10 mouse cellular contexts compared by ENCODE assay signal in genomic region chr7:74459277-74459676, GRCm38 (mm10).
DNase-seq lines count a peak whose midpoint lies in the region; ATAC-seq and TF ChIP-seq lines count a peak whose summit lies in the region.
"Had no signal": no experiment of that assay in that cellular context is flagged by ENCODE, and none has a peak within 500 bp of the region (broad histone marks: within the 10 kb centered on the region; RNA-seq: fewer than 3 reads in every experiment).

No protein-coding gene starts in this region.

- 58% methylated on average over 5 of the region's 5 CpGs for WGBS in heart, embryonic 14.5 days
- 86% methylated on average over 5 of the region's 5 CpGs for WGBS in hindbrain, postnatal 0 days

- TF ChIP-seq CTCF in hindbrain, postnatal 0 days (IDR thresholded peaks at IDR 0.05; ENCODE audit: low read depth), result no peak

- H3K4me3 ChIP-seq in heart, embryonic 14.5 days (ENCODE audit: control insufficient read depth in 1 of 2, insufficient read depth in 1 of 2, low read depth in 1 of 2, low read length in 2 of 2), result no peak overlapping the region
- no peak overlapping the region for H3K4me3 ChIP-seq in hindbrain, postnatal 0 days (ENCODE audit: low read length)
- H3K4me3 ChIP-seq: limb, embryonic 13.5 days had no signal

- H3K9ac ChIP-seq in heart, embryonic 14.5 days (ENCODE audit: low read length), result no peak overlapping the region
- no peak overlapping the region for H3K9ac ChIP-seq in hindbrain, postnatal 0 days (replicated peaks; ENCODE audit: low read length)
- H3K9ac ChIP-seq: limb, embryonic 13.5 days had no signal

- DNase-seq in embryo, embryonic 10.5 days (ENCODE audit: low spot score), result peak; percentile 19
- DNase-seq in embryo, embryonic 10 days (ENCODE audit: low spot score), result no peak
- DNase-seq in 3T3-L1 (ENCODE audit: low read depth, low spot score), result peak; percentile 54
- peak; percentile 54 for DNase-seq in kidney, postnatal 14 days
- DNase-seq in urinary bladder, postnatal 25 days (ENCODE audit: low spot score), result no peak
- DNase-seq in layer of hippocampus, adult 18-20 months (ENCODE audit: low spot score in 2 of 2), result no peak
- DNase-seq in hindbrain, postnatal 0 days (ENCODE audit: low spot score), result no peak
- DNase-seq: midbrain, embryonic 14.5 days had no signal

- no peak overlapping the region for H3K4me2 ChIP-seq in heart, embryonic 14.5 days (ENCODE audit: low read length)
- H3K4me2 ChIP-seq in hindbrain, postnatal 0 days (ENCODE audit: low read depth, low read length), result no peak overlapping the region
- H3K4me2 ChIP-seq: limb, embryonic 13.5 days had no signal

- no peaks in the 10 kb centered on the region for H3K27me3 ChIP-seq in heart, embryonic 14.5 days (ENCODE audit: control insufficient read depth, insufficient read depth, low read length)
- no peaks in the 10 kb centered on the region for H3K27me3 ChIP-seq in hindbrain, postnatal 0 days (ENCODE audit: insufficient read depth, low read length)
- H3K27me3 ChIP-seq: limb, embryonic 13.5 days had no signal

- no peaks in the 10 kb centered on the region for H3K36me3 ChIP-seq in heart, embryonic 14.5 days (ENCODE audit: control insufficient read depth, insufficient read depth, low read length)
- no peaks in the 10 kb centered on the region for H3K36me3 ChIP-seq in hindbrain, postnatal 0 days (ENCODE audit: insufficient read depth, low read length)
- H3K36me3 ChIP-seq: limb, embryonic 13.5 days had no signal

- peak overlapping the region; percentile 31 to 55 for H3K27ac ChIP-seq in heart, embryonic 14.5 days (replicated peaks in 1 of 2; ENCODE audit: control insufficient read depth in 1 of 2, insufficient read depth in 1 of 2, low read depth in 2 of 2, low read length in 2 of 2)
- no peak overlapping the region for H3K27ac ChIP-seq in hindbrain, postnatal 0 days
- H3K27ac ChIP-seq: limb, embryonic 13.5 days had no signal

- 0 out of 2 replicates have a peak, but pooled peaks have one; percentile 31 for ATAC-seq in heart, embryonic 14.5 days (ENCODE audit: insufficient number of reproducible peaks, insufficient read depth, low FRiP score, low read depth)
- ATAC-seq in hindbrain, postnatal 0 days, result no peak

- H3K9me3 ChIP-seq in heart, embryonic 14.5 days (ENCODE audit: control insufficient read depth, low read length), result no peaks in the 10 kb centered on the region
- no peaks in the 10 kb centered on the region for H3K9me3 ChIP-seq in hindbrain, postnatal 0 days (ENCODE audit: low read length)
- H3K9me3 ChIP-seq: limb, embryonic 13.5 days had no signal

- peaks cover 16 to 38% of the 10 kb centered on the region in 2 experiments for H3K4me1 ChIP-seq in heart, embryonic 14.5 days (ENCODE audit: control insufficient read depth in 2 of 2, insufficient read depth in 2 of 2, low read length in 2 of 2)
- peaks cover 3% of the 10 kb centered on the region; the same call in 1 of the 2 replicates for H3K4me1 ChIP-seq in hindbrain, postnatal 0 days (ENCODE audit: insufficient read depth, low read length)

Comparison
In these comparisons a context has a peak if more than half of its experiments do, and no peak if none do; other contexts are left out.
1. DNase-seq: peak in embryo, embryonic 10.5 days (single experiment), 3T3-L1 (single experiment) and kidney, postnatal 14 days (single experiment); none in embryo, embryonic 10 days (single experiment), urinary bladder, postnatal 25 days (single experiment), layer of hippocampus, adult 18-20 months (0 of 2) and hindbrain, postnatal 0 days (single experiment).